9 mouse cellular contexts compared by ENCODE assay signal in genomic region chr6:47358686-47359085, GRCm38 (mm10).
A peak's percentile ranks its signal among the peaks of the same experiment; 100 is the strongest.
DNase-seq lines count a peak whose midpoint lies in the region; ATAC-seq and TF ChIP-seq lines count a peak whose summit lies in the region.
"Had no signal": no experiment of that assay in that cellular context is flagged by ENCODE, and none has a peak within 500 bp of the region (broad histone marks: within the 10 kb centered on the region; RNA-seq: fewer than 3 reads in every experiment).

No protein-coding gene starts in this region.

- WGBS in kidney, embryonic 15.5 days, result 40% methylated on average over 2 of the region's 2 CpGs

- no peak for TF ChIP-seq EP300 in MEL (IDR thresholded peaks at IDR 0.05; ENCODE audit: low read depth in 1 of 2, low read length in 2 of 2)

- H3K4me3 ChIP-seq in kidney, embryonic 15.5 days (replicated peaks), result no peak overlapping the region
- no peak overlapping the region for H3K4me3 ChIP-seq in MEL (ENCODE audit: control insufficient read depth in 1 of 2, insufficient read depth in 1 of 2, low read depth in 2 of 2, low read length in 2 of 2)
- H3K4me3 ChIP-seq: liver, embryonic 13.5 days had no signal

- no peak for ATAC-seq in kidney, embryonic 15.5 days (replicated peaks; ENCODE audit: low FRiP score)

- no peak for TF ChIP-seq POLR2A in MEL (IDR thresholded peaks at IDR 0.05; ENCODE audit: control insufficient read depth in 1 of 2, insufficient read depth in 1 of 2, low read depth in 1 of 2, low read length in 2 of 2, poor library complexity in 1 of 2)

- intact Hi-C loops in gastrocnemius, postnatal 14 days (cut with DNase I; ENCODE audit: low total_unique reads), result no loop called here

- H3K27me3 ChIP-seq in kidney, embryonic 15.5 days, result no peaks in the 10 kb centered on the region
- H3K27me3 ChIP-seq in MEL (ENCODE audit: control insufficient read depth in 1 of 2, insufficient read depth in 2 of 2, low read length in 2 of 2), result no peaks in the 10 kb centered on the region; a peak in 2 of 4 replicates
- H3K27me3 ChIP-seq: liver, embryonic 13.5 days had no signal

- no peak overlapping the region for H3K4me2 ChIP-seq in kidney, embryonic 15.5 days
- H3K4me2 ChIP-seq: liver, embryonic 13.5 days had no signal

- TF ChIP-seq CTCF in MEL (IDR thresholded peaks at IDR 0.05 in 2 of 3, conservative IDR thresholded peaks at IDR 0.05 in 1 of 3; ENCODE audit: control insufficient read depth in 1 of 3, insufficient read depth in 1 of 3, low read depth in 2 of 3, low read length in 3 of 3, poor library complexity in 1 of 3, severe bottlenecking in 1 of 3), result peak; percentile 48 to 71 (median 57)

- TF ChIP-seq RAD21 in MEL (IDR thresholded peaks at IDR 0.05; ENCODE audit: low read depth, low read length), result peak; percentile 61

- H3K36me3 ChIP-seq in kidney, embryonic 15.5 days, result no peaks in the 10 kb centered on the region
- no peaks in the 10 kb centered on the region for H3K36me3 ChIP-seq in MEL (ENCODE audit: control insufficient read depth in 1 of 2, insufficient read depth in 2 of 2, low read length in 2 of 2)
- H3K36me3 ChIP-seq: liver, embryonic 13.5 days had no signal

- no peak overlapping the region for H3K9ac ChIP-seq in kidney, embryonic 15.5 days
- H3K9ac ChIP-seq in MEL (ENCODE audit: control insufficient read depth, low read depth, low read length, poor library complexity, severe bottlenecking), result no peak overlapping the region
- H3K9ac ChIP-seq: liver, embryonic 13.5 days had no signal

- no peaks in the 10 kb centered on the region for H3K4me1 ChIP-seq in kidney, embryonic 15.5 days
- no peaks in the 10 kb centered on the region for H3K4me1 ChIP-seq in MEL (ENCODE audit: control insufficient read depth in 1 of 2, insufficient read depth in 2 of 2, low read length in 2 of 2)
- H3K4me1 ChIP-seq: liver, embryonic 13.5 days had no signal

- H3K79me2 ChIP-seq in MEL (ENCODE audit: control insufficient read depth, insufficient read depth, low read length, poor library complexity), result no peaks in the 10 kb centered on the region

- no peak overlapping the region for H3K27ac ChIP-seq in kidney, embryonic 15.5 days
- H3K27ac ChIP-seq in MEL (ENCODE audit: control insufficient read depth, low read depth, low read length), result no peak overlapping the region
- H3K27ac ChIP-seq: liver, embryonic 13.5 days had no signal

- no peaks in the 10 kb centered on the region for H3K9me3 ChIP-seq in kidney, embryonic 15.5 days (replicated peaks)
- H3K9me3 ChIP-seq in MEL (replicated peaks; ENCODE audit: insufficient read depth, low read length), result no peaks in the 10 kb centered on the region
- H3K9me3 ChIP-seq: liver, embryonic 13.5 days had no signal

- DNase-seq in kidney, adult 18-20 months, result peak; percentile 48
- DNase-seq in MEL (ENCODE audit: low read depth, low spot score), result peak; percentile 52
- peak; percentile 10 for DNase-seq in c-Kit-positive CD71-positive TER-119-negative erythroid progenitor cells, embryonic 14.5 days (ENCODE audit: low read depth)
- DNase-seq in gastrocnemius, postnatal 14 days, result peak; percentile 6
- DNase-seq in left cerebral cortex, adult 18-20 months (ENCODE audit: low spot score in 2 of 2), result peak; percentile 26 to 32
- peak; percentile 69 for DNase-seq in retina, postnatal 1 day
- no peak for DNase-seq in urinary bladder, postnatal 10 days (ENCODE audit: low spot score)
- DNase-seq: liver, embryonic 13.5 days had no signal

TF ChIP-seq in MEL, 35 proteins besides CTCF, POLR2A, EP300 and RAD21:
- TF ChIP-seq USF2 (IDR thresholded peaks at IDR 0.05; ENCODE audit: borderline replicate concordance in 1 of 2, insufficient read depth in 1 of 2, low read depth in 1 of 2, low read length in 2 of 2) (no peak), E2F4 (IDR thresholded peaks at IDR 0.05; ENCODE audit: borderline replicate concordance, low read depth, low read length) (no peak), SMC3 (IDR thresholded peaks at IDR 0.05; ENCODE audit: low read depth, low read length) (peak; percentile 81)
TF ChIP-seq in MEL: peak in this region for 1.
